Comparison of ENCODE assay signal across 21 mouse cellular contexts in genomic region chr4:117673901-117674300, GRCm38 (mm10). TPM values are rescaled to one million over a fixed set of nuclear protein-coding genes. Genes with fewer than 3 reads are reported as not detected.
"Had no signal": no experiment of that assay in that cellular context is flagged by ENCODE, and none has a peak within 500 bp of the region (broad histone marks: within the 10 kb centered on the region; RNA-seq: fewer than 3 reads in every experiment).

No protein-coding gene starts in this region.

- H3K27me3 ChIP-seq: limb, embryonic 12.5 days; midbrain, embryonic 12.5 days; neural tube, embryonic 15.5 days had no signal

- H3K9ac ChIP-seq: limb, embryonic 12.5 days; lung, embryonic 14.5 days; midbrain, embryonic 12.5 days; neural tube, embryonic 15.5 days had no signal

- H3K4me2 ChIP-seq: limb, embryonic 12.5 days; lung, embryonic 14.5 days; midbrain, embryonic 12.5 days; neural tube, embryonic 15.5 days had no signal

- H3K27ac ChIP-seq: kidney, postnatal 0 days; limb, embryonic 12.5 days; midbrain, embryonic 12.5 days; neural tube, embryonic 15.5 days had no signal

- H3K4me3 ChIP-seq: limb, embryonic 12.5 days; midbrain, embryonic 12.5 days; myocyte; neural tube, embryonic 15.5 days had no signal

- H3K4me1 ChIP-seq: limb, embryonic 12.5 days; midbrain, embryonic 12.5 days had no signal

- DNase-seq: kidney, postnatal 36 days; layer of hippocampus, adult 9-11 months; lung, embryonic 14.5 days; lung, postnatal 10 days; lung, postnatal 4 days; right cerebral cortex, adult 18-20 months; thymus, adult 18-20 months; thymus, postnatal 14 days had no signal

- H3K9me3 ChIP-seq: limb, embryonic 12.5 days; midbrain, embryonic 12.5 days; neural tube, embryonic 15.5 days had no signal

RNA-seq across cellular contexts. Expression of gene Gm12845, which starts 50.3 kb away (rescaled TPM):
- total RNA-seq: layer of hippocampus, adult 18-20 months; layer of hippocampus, postnatal 36 days; left cerebral cortex, adult 8-10 months; left cerebral cortex, postnatal 25 days; liver, adult 2 months; megakaryocyte, adult 5-6 weeks had no signal
- polyA plus RNA-seq: kidney, postnatal 0 days; limb, embryonic 12.5 days; liver, adult 2 months; liver, embryonic 16.5 days; lung, embryonic 14.5 days; midbrain, embryonic 12.5 days; myocyte; neural tube, embryonic 11.5 days; neural tube, embryonic 15.5 days had no signal
